Mouse (Mus musculus): ENCODE measurements around the gene Plcb4. TPM values are rescaled to one million over a fixed set of nuclear protein-coding genes. Genes with fewer than 3 reads are reported as not detected.

The Plcb4 gene
- polyA plus RNA-seq, 1 experiment from 2014 or later, result 36.3 TPM

DNA sequence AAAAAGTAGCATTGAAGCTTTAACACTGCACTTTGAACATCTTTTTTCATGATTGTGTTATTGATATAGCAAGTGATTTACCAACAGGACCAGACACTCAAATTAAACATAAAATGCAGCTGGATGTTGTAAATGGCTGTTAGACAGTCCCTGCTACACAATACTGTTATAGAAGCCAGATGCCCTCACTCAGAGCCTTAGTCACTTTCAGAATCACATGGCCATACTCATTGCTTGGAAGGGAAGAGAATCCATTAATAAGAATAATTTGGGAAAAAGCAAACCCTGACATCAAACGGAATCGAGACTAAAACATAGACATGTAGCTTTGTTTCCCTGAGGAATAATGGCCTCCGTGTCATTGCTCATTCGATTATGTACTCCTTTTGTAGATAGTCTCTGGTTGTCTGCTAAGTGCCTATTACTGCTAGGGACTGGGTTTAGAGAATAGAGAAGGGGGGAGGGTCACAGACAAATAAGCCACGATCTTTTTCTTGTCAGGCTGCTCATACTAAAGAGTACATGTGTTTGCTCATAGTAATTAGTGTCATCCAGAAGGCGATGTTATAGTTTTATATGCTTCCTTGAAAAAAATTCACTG is 197.2 kb downstream of the Plcb4 start:
- no peak overlapping the region for H3K4me2 ChIP-seq (ENCODE audit: low read length)
- H3K9me3 ChIP-seq (ENCODE audit: control insufficient read depth, low read length), result no peaks in the 10 kb centered on the region
- no peak overlapping the region for H3K9ac ChIP-seq (ENCODE audit: low read depth, low read length)
- H3K36me3 ChIP-seq (ENCODE audit: control insufficient read depth, insufficient read depth, low read length), result no peaks in the 10 kb centered on the region
- H3K27me3 ChIP-seq (replicated peaks; ENCODE audit: control insufficient read depth, insufficient read depth, low read length), result no peaks in the 10 kb centered on the region
- no peaks in the 10 kb centered on the region for H3K4me1 ChIP-seq (ENCODE audit: control insufficient read depth, insufficient read depth, low read depth, low read length)
- H3K27ac ChIP-seq (ENCODE audit: low read depth, low read length), result no peak overlapping the region
- ATAC-seq, result no peak
- 45% methylated on average over 6 of the region's 6 CpGs for WGBS
- no peak overlapping the region for H3K4me3 ChIP-seq (ENCODE audit: low read length)

DNA sequence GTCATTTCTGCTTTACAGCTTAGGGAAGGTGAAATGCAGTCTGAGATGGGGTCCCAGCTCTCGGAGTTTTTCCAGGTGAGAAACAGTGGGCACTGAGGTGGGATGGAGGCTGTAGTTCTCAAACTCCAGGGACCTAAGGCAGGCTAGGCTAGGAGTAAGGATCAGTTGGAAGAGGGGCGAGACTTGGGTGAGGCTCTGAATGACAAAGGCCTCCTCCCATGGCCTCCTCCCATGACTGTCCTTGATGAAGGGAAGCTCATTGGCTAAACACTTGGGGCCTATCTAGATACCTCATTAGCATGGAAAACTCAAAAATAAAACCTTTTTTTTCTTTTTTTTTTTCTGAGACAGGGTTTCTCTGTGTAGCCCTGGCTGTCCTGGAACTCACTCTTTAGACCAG is 198.0 kb downstream of the Plcb4 start:
- Histone ChIP-seq H3K9ac (ENCODE audit: low read depth, low read length) (no peak overlapping the region), H3K4me1 (ENCODE audit: control insufficient read depth, insufficient read depth, low read depth, low read length) (no peaks in the 10 kb centered on the region), H3K27me3 (replicated peaks; ENCODE audit: control insufficient read depth, insufficient read depth, low read length) (no peaks in the 10 kb centered on the region), H3K27ac (ENCODE audit: low read depth, low read length) (no peak overlapping the region), H3K9me3 (ENCODE audit: control insufficient read depth, low read length) (no peaks in the 10 kb centered on the region), H3K4me3 (ENCODE audit: low read length) (no peak overlapping the region), H3K36me3 (ENCODE audit: control insufficient read depth, insufficient read depth, low read length) (no peaks in the 10 kb centered on the region), H3K4me2 (ENCODE audit: low read length) (no peak overlapping the region)
- WGBS, result 91% methylated on average over 2 of the region's 2 CpGs
- no peak for ATAC-seq

DNA sequence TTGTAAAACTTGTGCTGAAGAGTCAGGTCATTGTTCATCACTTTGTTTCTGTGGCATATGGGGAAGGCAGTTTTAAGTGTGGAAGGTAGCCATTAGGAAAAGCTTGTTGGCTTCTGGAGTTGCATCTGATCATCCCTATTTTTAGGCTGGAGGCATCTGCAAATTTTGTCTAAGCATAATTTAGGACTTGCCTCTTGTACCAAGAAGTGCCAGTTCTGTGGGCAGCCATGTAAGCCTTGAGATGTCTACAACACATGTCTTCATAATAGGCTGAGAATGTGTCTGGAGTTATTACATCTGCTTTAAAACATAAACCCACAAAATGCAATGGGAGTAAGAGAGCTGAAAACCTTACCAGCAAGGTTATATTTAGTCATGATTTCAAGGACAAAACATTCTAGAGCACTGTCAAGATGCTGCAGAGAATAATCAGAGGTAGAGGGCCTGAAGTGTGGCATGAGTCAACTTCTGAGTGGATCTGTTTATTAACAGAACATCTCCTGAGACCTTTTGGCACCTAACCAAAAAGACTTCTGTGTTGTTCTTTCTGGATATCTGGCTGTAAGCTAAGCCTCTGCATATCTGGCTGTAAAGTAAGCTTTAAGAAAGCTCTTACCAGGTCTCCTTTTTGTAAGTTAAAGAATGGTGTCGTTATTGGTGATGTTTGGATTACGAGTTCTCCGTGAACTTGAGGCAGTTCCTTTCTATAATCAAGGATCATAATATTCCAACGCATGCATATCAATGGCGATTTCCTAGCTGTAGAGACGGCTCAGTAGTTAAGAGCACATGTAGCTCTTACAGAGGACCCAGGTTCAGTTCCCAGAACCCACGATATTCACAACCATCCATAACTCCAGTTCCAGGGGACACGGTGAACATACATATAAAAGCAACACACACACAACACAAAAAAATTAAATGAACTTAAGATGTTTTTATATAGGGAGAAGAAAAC is 203.0 kb downstream of the Plcb4 start:
- WGBS, result 94% methylated on average over 8 of the region's 8 CpGs
- no peak overlapping the region for H3K4me3 ChIP-seq (ENCODE audit: low read length)
- H3K27me3 ChIP-seq (replicated peaks; ENCODE audit: control insufficient read depth, insufficient read depth, low read length), result no peaks in the 10 kb centered on the region
- peaks cover 3% of the 10 kb centered on the region; the same call in 1 of the 2 replicates for H3K4me1 ChIP-seq (ENCODE audit: control insufficient read depth, insufficient read depth, low read depth, low read length)
- no peak overlapping the region for H3K4me2 ChIP-seq (ENCODE audit: low read length)
- no peak for ATAC-seq
- H3K9me3 ChIP-seq (ENCODE audit: control insufficient read depth, low read length), result no peaks in the 10 kb centered on the region
- no peak overlapping the region for H3K27ac ChIP-seq (ENCODE audit: low read depth, low read length)
- H3K9ac ChIP-seq (ENCODE audit: low read depth, low read length), result no peak overlapping the region
- no peaks in the 10 kb centered on the region for H3K36me3 ChIP-seq (ENCODE audit: control insufficient read depth, insufficient read depth, low read length)

DNA sequence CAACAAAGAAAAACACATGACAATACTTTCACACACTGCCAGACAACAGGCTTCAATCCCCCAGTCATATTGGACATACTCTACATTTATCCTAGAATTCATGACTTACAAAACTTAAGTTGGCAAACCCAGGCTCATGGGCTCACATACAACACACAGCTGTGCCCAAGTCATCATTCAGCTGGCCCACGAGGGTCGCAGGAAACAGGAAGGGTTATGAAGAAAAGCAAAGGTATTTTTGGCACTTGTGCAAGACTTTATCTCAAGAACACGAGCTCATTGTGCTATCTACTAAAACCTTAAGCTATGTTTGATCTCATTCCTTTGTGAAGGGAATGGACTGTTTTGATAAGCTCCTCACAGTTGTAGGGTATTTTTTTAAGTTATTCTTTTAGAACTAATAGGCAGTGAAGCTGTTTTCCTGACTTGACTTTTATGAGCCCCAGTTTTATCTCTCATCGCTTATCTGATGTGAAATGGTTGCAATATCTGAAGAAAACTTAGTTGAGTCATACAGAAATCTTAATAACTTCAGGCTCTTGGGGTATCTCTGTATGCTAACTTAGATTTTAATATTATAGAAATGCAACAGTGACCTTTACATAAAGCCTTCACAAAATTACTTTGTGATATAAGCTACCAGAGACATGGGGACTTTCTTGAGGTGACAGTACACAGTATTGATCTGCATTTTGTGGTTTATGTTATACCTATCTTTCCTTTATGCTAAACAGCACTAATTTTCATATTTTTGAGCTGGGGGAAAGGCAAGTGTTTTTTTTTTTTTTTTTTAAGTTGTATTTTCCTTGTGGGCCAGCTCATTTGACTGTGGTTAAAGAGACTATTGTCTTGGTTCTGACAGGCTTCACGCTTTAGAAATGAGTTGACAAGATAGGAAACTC is 203.9 kb downstream of the Plcb4 start:
- Histone ChIP-seq H3K4me3 (ENCODE audit: low read length) (no peak overlapping the region), H3K4me2 (ENCODE audit: low read length) (no peak overlapping the region), H3K4me1 (ENCODE audit: control insufficient read depth, insufficient read depth, low read depth, low read length) (peaks cover 3% of the 10 kb centered on the region; the same call in 1 of the 2 replicates), H3K27me3 (replicated peaks; ENCODE audit: control insufficient read depth, insufficient read depth, low read length) (no peaks in the 10 kb centered on the region), H3K27ac (ENCODE audit: low read depth, low read length) (no peak overlapping the region), H3K36me3 (ENCODE audit: control insufficient read depth, insufficient read depth, low read length) (no peaks in the 10 kb centered on the region), H3K9ac (ENCODE audit: low read depth, low read length) (no peak overlapping the region), H3K9me3 (ENCODE audit: control insufficient read depth, low read length) (no peaks in the 10 kb centered on the region)
- WGBS, result 83% methylated on average over 5 of the region's 5 CpGs
- no peak for ATAC-seq

DNA sequence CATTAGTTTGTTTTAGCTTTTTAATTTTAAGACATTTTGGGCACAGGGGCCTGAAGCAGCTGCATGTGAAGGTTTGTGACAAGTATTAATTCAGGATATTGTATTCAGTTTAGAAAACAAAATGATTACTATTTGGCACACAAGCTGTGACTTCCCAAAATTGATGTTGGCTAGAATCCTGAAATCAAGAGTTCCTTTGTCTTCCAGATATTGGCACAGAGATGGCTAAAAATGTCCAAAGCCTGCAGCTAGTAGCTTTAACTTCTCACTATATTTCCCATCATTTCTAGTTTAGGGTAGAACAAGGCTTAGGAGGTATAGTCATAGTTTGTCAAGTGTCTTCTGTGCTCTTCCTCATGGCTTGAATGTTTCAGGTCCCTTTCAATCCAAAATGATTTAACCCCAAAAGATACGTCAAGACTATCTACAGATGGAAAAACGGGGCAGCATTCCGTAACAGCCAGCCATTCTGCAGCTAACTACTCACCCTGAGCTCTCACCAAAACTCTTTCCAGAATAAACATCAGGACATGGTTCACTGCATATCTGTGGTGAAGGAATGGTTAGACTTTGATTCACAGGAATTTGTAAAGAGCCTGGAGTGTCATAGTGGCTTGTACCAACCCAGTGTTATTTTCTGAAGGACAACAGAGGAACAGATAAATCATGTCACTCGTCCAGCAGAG is 204.7 kb downstream of the Plcb4 start:
- Histone ChIP-seq H3K4me1 (ENCODE audit: control insufficient read depth, insufficient read depth, low read depth, low read length) (peaks cover 3% of the 10 kb centered on the region; the same call in 1 of the 2 replicates), H3K4me2 (ENCODE audit: low read length) (no peak overlapping the region), H3K4me3 (ENCODE audit: low read length) (no peak overlapping the region), H3K27ac (ENCODE audit: low read depth, low read length) (no peak overlapping the region), H3K36me3 (ENCODE audit: control insufficient read depth, insufficient read depth, low read length) (no peaks in the 10 kb centered on the region), H3K9me3 (ENCODE audit: control insufficient read depth, low read length) (no peaks in the 10 kb centered on the region), H3K9ac (ENCODE audit: low read depth, low read length) (no peak overlapping the region), H3K27me3 (replicated peaks; ENCODE audit: control insufficient read depth, insufficient read depth, low read length) (no peaks in the 10 kb centered on the region)
- 70% methylated on average over 4 of the region's 4 CpGs for WGBS
- no peak for ATAC-seq

DNA sequence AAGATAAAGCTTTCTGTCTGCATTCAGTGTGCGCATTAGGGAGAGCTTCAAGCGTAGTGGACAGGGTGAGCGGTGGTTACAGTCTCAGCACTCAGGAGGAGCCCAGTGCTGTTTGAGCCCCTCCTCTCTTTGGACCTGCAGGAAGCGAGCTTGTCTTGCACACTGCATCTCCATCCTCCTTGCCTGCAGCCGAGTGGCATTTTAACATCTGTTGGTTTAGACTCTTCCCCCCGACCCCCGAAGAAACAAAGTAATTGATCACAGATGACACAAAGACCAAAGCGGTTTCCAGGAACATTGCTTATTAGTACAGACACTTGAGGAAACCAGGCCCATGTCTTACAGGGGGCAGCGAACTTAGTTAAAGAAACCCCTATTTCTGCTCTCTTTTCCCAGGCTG is 207.6 kb downstream of the Plcb4 start:
- Histone ChIP-seq H3K27me3 (replicated peaks; ENCODE audit: control insufficient read depth, insufficient read depth, low read length) (no peaks in the 10 kb centered on the region), H3K9ac (ENCODE audit: low read depth, low read length) (no peak overlapping the region), H3K4me1 (ENCODE audit: control insufficient read depth, insufficient read depth, low read depth, low read length) (peaks cover 3% of the 10 kb centered on the region; the same call in 1 of the 2 replicates), H3K4me3 (ENCODE audit: low read length) (no peak overlapping the region), H3K4me2 (ENCODE audit: low read length) (no peak overlapping the region), H3K27ac (ENCODE audit: low read depth, low read length) (no peak overlapping the region), H3K36me3 (ENCODE audit: control insufficient read depth, insufficient read depth, low read length) (no peaks in the 10 kb centered on the region), H3K9me3 (ENCODE audit: control insufficient read depth, low read length) (no peaks in the 10 kb centered on the region)
- 48% methylated on average over 9 of the region's 9 CpGs for WGBS
- ATAC-seq, result 0 out of 2 replicates have a peak, but pooled peaks have one; percentile 58

DNA sequence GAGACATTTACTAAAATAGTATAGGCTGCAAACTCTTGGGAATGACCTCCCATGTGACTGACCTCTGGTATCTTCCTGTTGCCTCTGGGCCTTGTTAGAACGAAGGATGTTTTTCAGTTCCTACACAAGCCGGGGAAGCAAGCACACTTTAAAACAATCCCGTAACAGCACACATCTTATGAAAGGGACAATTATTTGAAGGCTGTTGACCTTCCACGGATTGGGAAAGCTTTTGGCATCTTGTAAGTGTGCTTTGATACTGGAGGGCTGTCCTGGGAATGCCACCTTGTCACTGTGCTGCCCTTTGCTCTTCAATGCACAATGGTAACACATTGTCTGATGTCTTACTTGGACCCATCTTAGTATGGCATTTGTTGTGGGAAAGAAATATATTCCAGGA is 208.0 kb downstream of the Plcb4 start:
- no peak overlapping the region for H3K27ac ChIP-seq (ENCODE audit: low read depth, low read length)
- H3K9me3 ChIP-seq (ENCODE audit: control insufficient read depth, low read length), result no peaks in the 10 kb centered on the region
- H3K27me3 ChIP-seq (replicated peaks; ENCODE audit: control insufficient read depth, insufficient read depth, low read length), result no peaks in the 10 kb centered on the region
- no peak overlapping the region for H3K4me3 ChIP-seq (ENCODE audit: low read length)
- WGBS, result 56% methylated on average over 4 of the region's 4 CpGs
- no peak for ATAC-seq
- H3K4me2 ChIP-seq (ENCODE audit: low read length), result no peak overlapping the region
- peaks cover 3% of the 10 kb centered on the region; the same call in 1 of the 2 replicates for H3K4me1 ChIP-seq (ENCODE audit: control insufficient read depth, insufficient read depth, low read depth, low read length)
- H3K9ac ChIP-seq (ENCODE audit: low read depth, low read length), result no peak overlapping the region
- H3K36me3 ChIP-seq (ENCODE audit: control insufficient read depth, insufficient read depth, low read length), result no peaks in the 10 kb centered on the region

DNA sequence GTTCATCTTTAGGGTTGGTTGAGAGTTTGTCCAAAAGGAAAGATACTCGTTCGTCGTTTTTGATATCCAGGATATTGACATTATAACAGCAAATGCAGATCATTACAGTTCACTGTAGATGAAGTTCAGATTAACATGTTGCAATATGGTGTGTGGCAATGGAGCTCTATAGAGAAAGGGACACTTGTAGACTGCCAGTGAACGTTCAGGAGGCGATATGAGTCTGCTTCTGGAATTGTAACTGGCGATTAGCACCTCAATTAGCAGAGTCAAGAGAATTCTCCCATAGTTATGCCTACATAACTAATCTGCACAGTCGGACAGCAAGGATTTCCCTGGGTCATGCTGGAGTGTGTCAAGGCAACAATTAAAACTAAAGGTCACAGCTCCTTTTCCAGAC is 210.8 kb downstream of the Plcb4 start:
- Histone ChIP-seq H3K36me3 (ENCODE audit: control insufficient read depth, insufficient read depth, low read length) (no peaks in the 10 kb centered on the region), H3K9me3 (ENCODE audit: control insufficient read depth, low read length) (no peaks in the 10 kb centered on the region), H3K4me3 (ENCODE audit: low read length) (no peak overlapping the region), H3K27ac (ENCODE audit: low read depth, low read length) (no peak overlapping the region), H3K9ac (ENCODE audit: low read depth, low read length) (no peak overlapping the region), H3K4me2 (ENCODE audit: low read length) (no peak overlapping the region), H3K4me1 (ENCODE audit: control insufficient read depth, insufficient read depth, low read depth, low read length) (peaks cover 3% of the 10 kb centered on the region; the same call in 1 of the 2 replicates), H3K27me3 (replicated peaks; ENCODE audit: control insufficient read depth, insufficient read depth, low read length) (no peaks in the 10 kb centered on the region)
- WGBS, result 95% methylated on average over 7 of the region's 7 CpGs
- ATAC-seq, result no peak

Data from hindbrain, embryonic 16.5 days (tissue).